Mouse (Mus musculus) liver, embryonic 14.5 days (tissue): ENCODE data around the gene Phlda3. TPM values are rescaled to one million over a fixed set of nuclear protein-coding genes. Genes with fewer than 3 reads are reported as not detected.

Experiments used
- ATAC-seq: fragments of 200-750 bp; cut with Nextera tagmentation; 2 replicates; pipeline ENCODE4 v1.8.0; 2017; ENCODE audit warnings: moderate number of reproducible peaks, mild to moderate bottlenecking, moderate library complexity; ENCODE audit not compliant: insufficient read depth
- DNase-seq, 3 experiments: peaks; one replicate each; pipeline ENCODE4 v3.0.0-alpha.2; 2012 to 2013; ENCODE audit warnings: low read depth in 3 of 3, low spot score in 3 of 3
- H3K27ac ChIP-seq: fragments of 300-500 bp; sonication (generic); 2 replicates; pipeline ENCODE4 v1.5.1; 2014; ENCODE audit warnings: moderate library complexity, mild to moderate bottlenecking, control low read depth, inconsistent platforms
- H3K27me3 ChIP-seq: fragments of 300-500 bp; sonication (generic); 2 replicates; pipeline ENCODE4 v1.6.1; 2014; ENCODE audit warnings: mild to moderate bottlenecking, low read length, moderate library complexity; ENCODE audit not compliant: control insufficient read depth, insufficient read depth
- H3K36me3 ChIP-seq: fragments of 300-500 bp; sonication (generic); replicated peaks from 2 replicates; pipeline ENCODE4 v1.6.1; 2014; ENCODE audit warnings: low read depth; ENCODE audit not compliant: control insufficient read depth, insufficient read depth
- H3K4me1 ChIP-seq, 2 experiments: fragments of 200-500 bp in 1 of 2; fragments of 300-500 bp in 1 of 2; sonication (generic) in 1 of 2; replicated peaks; 2 replicates each; pipeline ENCODE4 v1.6.1; 2012 to 2014; ENCODE audit warnings: antibody characterized with exemption in 1 of 2, inconsistent platforms in 1 of 2, low read length in 1 of 2; ENCODE audit not compliant: control insufficient read depth in 2 of 2, insufficient read depth in 2 of 2
- H3K4me2 ChIP-seq: fragments of 300-500 bp; sonication (generic); 2 replicates; pipeline ENCODE4 v1.6.1; 2014; ENCODE audit warnings: low read depth, mild to moderate bottlenecking, control low read depth, moderate library complexity
- H3K4me3 ChIP-seq, 2 experiments: fragments of 200-500 bp in 1 of 2; fragments of 300-500 bp in 1 of 2; sonication (generic) in 1 of 2; 2 replicates each; pipeline ENCODE4 v1.5.1; 2012 to 2014; ENCODE audit warnings: low read depth in 2 of 2, low read length in 2 of 2, mild to moderate bottlenecking in 2 of 2, control low read depth in 1 of 2, inconsistent platforms in 1 of 2, moderate library complexity in 1 of 2; ENCODE audit not compliant: insufficient read depth in 1 of 2
- H3K9ac ChIP-seq: fragments of 300-500 bp; sonication (generic); replicated peaks from 2 replicates; pipeline ENCODE4 v1.6.1; 2014; ENCODE audit warnings: mild to moderate bottlenecking, control low read depth, moderate library complexity
- H3K9me3 ChIP-seq: fragments of 300-500 bp; sonication (generic); 2 replicates; pipeline ENCODE4 v1.6.1; 2016; ENCODE audit warnings: low read length, mixed read lengths; ENCODE audit not compliant: control insufficient read depth
- CTCF ChIP-seq: IDR thresholded peaks from 2 replicates; pipeline ENCODE4 v1.5.1; 2016; ENCODE audit warnings: antibody characterized with exemption, low read depth, control low read depth
- EP300 ChIP-seq: IDR thresholded peaks from 2 replicates; pipeline ENCODE4 v1.6.1; 2016; ENCODE audit warnings: antibody characterized with exemption, low read depth
- whole genome bisulfite sequencing: fragments of 180-500 bp; shearing (Covaris S2); extraction: QIAGEN DNeasy Blood & Tissue Kit; methylation state at CpG from one replicate; pipeline ENCODE4 v1.1.7; 2014; ENCODE audit not compliant: insufficient replicate concordance; 5-methylcytosine and 5-hydroxymethylcytosine counted together
- polyA plus RNA-seq, 2 experiments: library from polyadenylated mRNA; depleted of rRNA in 1 of 2; stranded (reverse) in 1 of 2; unstranded in 1 of 2; fragments of >200 nt; fragmentation: Nextera tagmentation in 1 of 2; extraction: Ambion mirVana in 1 of 2; gene quantifications; 2 replicates each; pipeline versions ENCODE4 v1.2.1 to v1.2.3; 2012 to 2014

Phlda3 gene
- polyA plus RNA-seq, 2 experiments, result 3.2 to 5.2 TPM

DNA sequence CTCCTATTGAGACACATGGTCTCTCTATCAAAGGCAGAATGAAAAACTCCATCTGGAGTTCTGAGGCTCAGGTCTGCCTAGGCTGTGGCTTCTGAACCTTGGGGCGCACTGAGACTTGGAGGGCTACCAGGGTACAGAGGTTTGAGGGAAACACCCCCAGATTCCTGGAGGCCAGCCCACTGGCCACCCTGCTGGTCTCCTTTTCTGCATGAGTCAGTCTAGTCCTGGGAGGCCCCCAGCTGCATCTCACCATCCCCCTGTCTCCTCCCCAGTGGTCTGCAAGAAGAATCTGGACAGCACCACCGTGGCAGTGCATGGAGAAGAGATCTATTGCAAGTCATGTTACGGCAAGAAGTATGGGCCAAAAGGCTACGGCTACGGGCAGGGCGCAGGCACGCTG lies 20.9 kb upstream of the Phlda3 start:
- Histone ChIP-seq H3K9me3 (no peaks in the 10 kb centered on the region), H3K4me3 (no peak overlapping the region), H3K36me3 (no peaks in the 10 kb centered on the region), H3K27ac (no peak overlapping the region), H3K4me2 (no peak overlapping the region), H3K9ac (no peak overlapping the region), H3K4me1 (no peaks in the 10 kb centered on the region), H3K27me3 (no peaks in the 10 kb centered on the region)
- ATAC-seq, result no peak
- 80% methylated on average over 7 of the region's 7 CpGs for WGBS
- DNase-seq, result no peak
- TF ChIP-seq CTCF, result no peak
- no peak for TF ChIP-seq EP300

DNA sequence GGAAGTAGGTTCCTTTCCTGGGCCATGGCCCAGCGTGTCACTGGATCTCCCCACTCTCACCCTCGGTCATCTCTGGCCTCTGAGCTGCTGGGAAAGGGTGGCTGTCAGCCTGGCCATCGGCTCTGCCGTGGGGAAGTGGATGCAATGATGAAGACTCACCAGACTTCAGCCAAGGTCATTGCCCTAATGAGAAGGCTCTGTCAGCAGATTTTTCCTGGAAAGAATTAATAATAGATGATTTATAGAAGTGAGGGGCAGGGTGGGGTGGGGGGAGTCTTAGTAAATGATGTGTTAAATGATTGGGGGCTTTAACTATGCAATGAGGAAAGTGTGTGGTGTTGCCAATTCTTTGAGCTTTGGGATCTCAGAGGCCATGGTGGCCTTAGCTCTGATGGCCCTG lies 19.7 kb upstream of the Phlda3 start:
- H3K4me2 ChIP-seq, result no peak overlapping the region
- ATAC-seq (no peak), DNase-seq (no peak)
- 69% methylated on average over 4 of the region's 4 CpGs for WGBS
- no peaks in the 10 kb centered on the region for H3K27me3 ChIP-seq
- no peak overlapping the region for H3K9ac ChIP-seq
- H3K4me1 ChIP-seq, result no peaks in the 10 kb centered on the region
- no peaks in the 10 kb centered on the region; the same call in 1 of the 2 replicates for H3K36me3 ChIP-seq
- no peak overlapping the region for H3K27ac ChIP-seq
- TF ChIP-seq EP300, result no peak
- no peak for TF ChIP-seq CTCF
- no peaks in the 10 kb centered on the region for H3K9me3 ChIP-seq
- no peak overlapping the region for H3K4me3 ChIP-seq

DNA sequence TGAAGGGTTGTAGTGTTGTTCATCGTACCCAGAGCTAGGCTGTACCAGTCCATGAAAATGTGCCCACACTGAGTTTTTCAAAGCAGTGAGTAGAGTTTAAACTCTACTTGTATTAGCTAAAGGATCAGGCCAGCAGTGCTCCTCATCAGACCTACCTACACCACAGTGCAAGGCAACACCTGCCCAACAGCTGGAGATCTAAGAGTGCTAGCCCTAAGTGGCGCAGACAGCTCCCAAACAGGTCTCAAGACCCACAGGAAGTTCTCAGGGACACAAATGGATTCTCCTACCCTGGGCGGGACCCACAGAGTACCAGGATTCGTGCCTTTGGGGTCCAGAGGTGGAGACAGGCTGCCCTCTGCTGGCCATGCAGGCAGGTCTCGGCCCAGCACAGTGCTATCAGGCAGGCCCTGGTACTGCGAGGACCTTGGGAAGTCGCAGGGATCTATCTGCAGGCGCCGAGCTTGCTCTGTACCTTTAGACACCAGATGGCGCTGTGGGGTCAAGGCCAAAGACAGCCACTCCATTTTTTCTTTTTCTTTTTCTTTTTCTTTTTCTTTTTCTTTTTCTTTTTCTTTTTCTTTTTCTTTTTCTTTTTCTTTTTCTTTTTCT lies 13.1 kb upstream of the Phlda3 start:
- no peaks in the 10 kb centered on the region for H3K9me3 ChIP-seq
- no peaks in the 10 kb centered on the region; the same call in 1 of the 2 replicates for H3K36me3 ChIP-seq
- H3K9ac ChIP-seq, result no peak overlapping the region
- 14% methylated on average over 10 of the region's 10 CpGs for WGBS
- H3K4me2 ChIP-seq, result no peak overlapping the region
- peak; percentile 95 for ATAC-seq
- H3K4me1 ChIP-seq, result no peaks in the 10 kb centered on the region
- no peaks in the 10 kb centered on the region for H3K27me3 ChIP-seq
- H3K4me3 ChIP-seq, result no peak overlapping the region
- no peak overlapping the region for H3K27ac ChIP-seq
- DNase-seq, result peak; percentile 75 to 87 (median 86)
- TF ChIP-seq EP300 (no peak), CTCF (peak; percentile 98)

DNA sequence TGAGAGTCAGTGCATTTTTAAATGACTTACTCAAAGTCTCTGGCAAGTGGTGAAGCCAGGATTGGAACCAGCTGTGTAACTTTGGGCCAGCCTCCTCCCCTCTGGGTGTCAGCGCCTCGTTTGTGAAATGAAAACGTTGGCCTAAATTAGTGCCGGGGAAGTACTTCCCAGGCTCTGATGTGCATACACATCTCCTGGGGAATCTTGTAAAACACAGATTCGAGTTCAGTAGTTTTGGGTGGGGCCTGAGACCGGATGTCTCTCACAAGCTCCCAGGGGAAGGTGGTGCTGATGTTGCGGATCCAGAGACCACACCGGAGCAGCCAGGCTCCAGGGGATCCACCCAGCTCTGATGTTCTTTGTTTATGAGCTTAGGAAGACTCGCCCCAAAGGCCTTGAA lies 10.6 kb upstream of the Phlda3 start:
- no peak for ATAC-seq
- Histone ChIP-seq H3K4me1 (no peaks in the 10 kb centered on the region), H3K9me3 (no peaks in the 10 kb centered on the region), H3K36me3 (no peaks in the 10 kb centered on the region; the same call in 1 of the 2 replicates), H3K4me2 (no peak overlapping the region), H3K9ac (no peak overlapping the region), H3K4me3 (no peak overlapping the region), H3K27me3 (no peaks in the 10 kb centered on the region), H3K27ac (no peak overlapping the region)
- no peak for DNase-seq
- WGBS, result 64% methylated on average over 9 of the region's 9 CpGs
- no peak for TF ChIP-seq EP300
- TF ChIP-seq CTCF, result no peak

DNA sequence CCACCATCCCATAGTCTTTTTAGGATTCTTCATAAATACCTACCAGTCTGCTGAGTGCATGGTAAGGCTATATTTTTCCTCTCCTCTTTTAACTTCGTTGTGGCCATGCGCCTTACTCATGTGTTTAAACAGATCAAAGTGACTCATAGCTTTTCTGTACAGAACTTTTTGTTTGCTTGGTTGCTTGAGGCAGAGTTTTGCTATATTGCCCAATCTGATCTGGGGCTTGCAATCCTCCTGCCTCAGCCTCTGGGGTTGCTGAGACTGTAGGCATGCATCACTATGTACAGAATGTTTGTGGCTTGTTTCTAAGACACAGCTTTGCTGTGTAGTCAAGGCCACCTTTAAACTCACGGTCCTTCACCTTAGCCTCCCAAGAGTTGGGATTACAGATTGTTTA lies 10.0 kb upstream of the Phlda3 start:
- no peak overlapping the region for H3K9ac ChIP-seq
- H3K4me1 ChIP-seq, result no peaks in the 10 kb centered on the region
- no peaks in the 10 kb centered on the region for H3K27me3 ChIP-seq
- WGBS, result 58% methylated on average over 3 of the region's 3 CpGs
- H3K27ac ChIP-seq, result no peak overlapping the region
- H3K9me3 ChIP-seq, result no peaks in the 10 kb centered on the region
- no peak overlapping the region for H3K4me2 ChIP-seq
- H3K36me3 ChIP-seq, result no peaks in the 10 kb centered on the region
- no peak for ATAC-seq
- no peak for DNase-seq
- no peak for TF ChIP-seq EP300
- TF ChIP-seq CTCF, result no peak
- H3K4me3 ChIP-seq, result no peak overlapping the region
